In the genomic region with DNA sequence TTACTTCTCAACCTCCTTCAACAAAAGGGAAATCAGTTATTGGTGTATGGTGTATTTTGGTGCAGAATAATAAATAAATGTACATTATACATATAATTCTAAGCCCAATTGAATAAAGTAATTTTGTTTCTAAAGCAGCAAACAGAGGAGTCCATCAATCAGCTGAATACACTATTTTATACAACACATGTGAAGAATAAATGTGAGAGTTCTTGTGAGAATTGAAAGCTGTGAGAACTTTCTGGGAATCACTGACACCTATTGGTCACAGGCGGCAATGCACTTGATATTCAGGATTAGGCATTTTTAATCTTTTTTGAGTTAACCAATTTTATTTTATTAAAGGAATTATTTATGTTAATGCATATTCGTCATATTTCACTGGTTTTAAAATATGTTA, we compare ENCODE assay signal across 8 mouse cellular contexts.
A peak's percentile ranks its signal among the peaks of the same experiment; 100 is the strongest.
DNase-seq lines count a peak whose midpoint lies in the region; ATAC-seq lines count a peak whose summit lies in the region.

No protein-coding gene starts in this region.

- no peaks in the 10 kb centered on the region for H3K36me3 ChIP-seq in embryonic facial prominence, embryonic 14.5 days (ENCODE audit: control insufficient read depth, insufficient read depth, low read length)

- H3K27me3 ChIP-seq in embryonic facial prominence, embryonic 14.5 days (replicated peaks; ENCODE audit: control insufficient read depth, insufficient read depth, low read length): no peaks in the 10 kb centered on the region

- no peak overlapping the region for H3K9ac ChIP-seq in embryonic facial prominence, embryonic 14.5 days (ENCODE audit: low read depth, low read length)

- no peak overlapping the region for H3K4me2 ChIP-seq in embryonic facial prominence, embryonic 14.5 days (ENCODE audit: low read depth, low read length)

- H3K27ac ChIP-seq in embryonic facial prominence, embryonic 14.5 days (replicated peaks; ENCODE audit: low read depth, low read length): no peak overlapping the region

- no peak overlapping the region for H3K4me3 ChIP-seq in embryonic facial prominence, embryonic 14.5 days (ENCODE audit: low read depth, low read length)

- WGBS in embryonic facial prominence, embryonic 14.5 days: 0% methylated on average over 2 of the region's 2 CpGs

- peak; percentile 6 for DNase-seq in kidney, adult 9 months
- DNase-seq in kidney, adult 18-20 months: no peak
- DNase-seq in right cerebral cortex, postnatal 14 days: peak; percentile 14
- no peak for DNase-seq in right cerebral cortex, postnatal 36 days (ENCODE audit: low spot score in 2 of 2)
- DNase-seq in embryonic facial prominence, embryonic 14.5 days (ENCODE audit: low spot score): peak; percentile 12
- DNase-seq in telencephalon, adult 2 months (ENCODE audit: low read depth, low spot score): peak; percentile 22
- DNase-seq in gastrocnemius, postnatal 14 days: no peak
- DNase-seq in frontal cortex, postnatal 25 days (ENCODE audit: low spot score in 2 of 2): no peak

- intact Hi-C loops in gastrocnemius, postnatal 14 days (cut with DNase I; ENCODE audit: low total_unique reads): no loop called here

- ATAC-seq in embryonic facial prominence, embryonic 14.5 days (ENCODE audit: low read depth): no peak

- H3K4me1 ChIP-seq in embryonic facial prominence, embryonic 14.5 days (ENCODE audit: control insufficient read depth, insufficient read depth, low read length): no peaks in the 10 kb centered on the region

- no peaks in the 10 kb centered on the region for H3K9me3 ChIP-seq in embryonic facial prominence, embryonic 14.5 days (ENCODE audit: control insufficient read depth, low read length)

Comparison
In these comparisons a context has a peak if more than half of its experiments do, and no peak if none do; other contexts are left out.
1. DNase-seq: peak in kidney, adult 9 months (single experiment), right cerebral cortex, postnatal 14 days (single experiment), embryonic facial prominence, embryonic 14.5 days (single experiment) and telencephalon, adult 2 months (single experiment); none in kidney, adult 18-20 months (single experiment), right cerebral cortex, postnatal 36 days (0 of 2), gastrocnemius, postnatal 14 days (single experiment) and frontal cortex, postnatal 25 days (0 of 2).